Mouse (Mus musculus): Measurements from ENCODE around the gene Zar1.

- TF ChIP-seq TBP (conservative IDR thresholded peaks at IDR 0.05; ENCODE audit: low read depth, low read length) = no peak
- no peak for TF ChIP-seq EP300 (IDR thresholded peaks at IDR 0.05; ENCODE audit: low read length)
- no peak for TF ChIP-seq POLR2A (IDR thresholded peaks at IDR 0.05; ENCODE audit: low read depth, low read length)
- TF ChIP-seq CTCF (conservative IDR thresholded peaks at IDR 0.05 in 1 of 2, IDR thresholded peaks at IDR 0.05 in 1 of 2; ENCODE audit: low read depth in 2 of 2, low read length in 2 of 2) = no peak
- no peak for TF ChIP-seq ZMIZ1 (IDR thresholded peaks at IDR 0.05; ENCODE audit: low read depth, low read length)
- no peak for TF ChIP-seq ETS1 (conservative IDR thresholded peaks at IDR 0.05; ENCODE audit: low read depth, low read length)
- no peak for TF ChIP-seq UBTF (IDR thresholded peaks at IDR 0.05; ENCODE audit: low read depth, low read length)
- TF ChIP-seq ZKSCAN1 (IDR thresholded peaks at IDR 0.05; ENCODE audit: borderline replicate concordance, low read depth, low read length) = no peak
- TF ChIP-seq PAX5 (IDR thresholded peaks at IDR 0.05; ENCODE audit: low read length) = no peak
These were observed 15.4 kb downstream of the Zar1 start for GRCm38 (mm10) chr5:72565621-72566020.
